Mouse (Mus musculus): ENCODE measurements around the gene Mad1l1. TPM values are rescaled to one million over a fixed set of nuclear protein-coding genes. Genes with fewer than 3 reads are reported as not detected.
A peak's percentile ranks its signal among the peaks of the same experiment; 100 is the strongest.

Gene Mad1l1
- total RNA-seq, 2 experiments from 2014 or later = 4.8 to 22.4 TPM

- ATAC-seq (replicated peaks; ENCODE audit: low FRiP score, poor library complexity, severe bottlenecking) = no peak
These were observed 248.1 kb downstream of the Mad1l1 start for GRCm38 (mm10) chr5:140073148-140073670.

GRCm38 (mm10) chr5:140068506-140068905 lies 252.8 kb downstream of the Mad1l1 start:
- ATAC-seq (replicated peaks; ENCODE audit: low FRiP score, poor library complexity, severe bottlenecking) = no peak

GRCm38 (mm10) chr5:140068051-140068450 lies 253.3 kb downstream of the Mad1l1 start:
- no peak for ATAC-seq (replicated peaks; ENCODE audit: low FRiP score, poor library complexity, severe bottlenecking)

GRCm38 (mm10) chr5:140066769-140067168 lies 254.6 kb downstream of the Mad1l1 start:
- no peak for ATAC-seq (replicated peaks; ENCODE audit: low FRiP score, poor library complexity, severe bottlenecking)

GRCm38 (mm10) chr5:140066281-140066680 lies 255.1 kb downstream of the Mad1l1 start:
- ATAC-seq (replicated peaks; ENCODE audit: low FRiP score, poor library complexity, severe bottlenecking) = no peak

GRCm38 (mm10) chr5:140065281-140065945 lies 255.9 kb downstream of the Mad1l1 start:
- ATAC-seq (replicated peaks; ENCODE audit: low FRiP score, poor library complexity, severe bottlenecking) = no peak

- ATAC-seq (replicated peaks; ENCODE audit: low FRiP score, poor library complexity, severe bottlenecking) = no peak
These were observed 256.8 kb downstream of the Mad1l1 start for GRCm38 (mm10) chr5:140064521-140064920.

- ATAC-seq (replicated peaks; ENCODE audit: low FRiP score, poor library complexity, severe bottlenecking) = no peak
These were observed 258.5 kb downstream of the Mad1l1 start for GRCm38 (mm10) chr5:140062828-140063227.

GRCm38 (mm10) chr5:140062316-140062715 lies 259.0 kb downstream of the Mad1l1 start:
- ATAC-seq (replicated peaks; ENCODE audit: low FRiP score, poor library complexity, severe bottlenecking) = no peak

GRCm38 (mm10) chr5:140061296-140061879 lies 260.0 kb downstream of the Mad1l1 start:
- no peak for ATAC-seq (replicated peaks; ENCODE audit: low FRiP score, poor library complexity, severe bottlenecking)

- no peak for ATAC-seq (replicated peaks; ENCODE audit: low FRiP score, poor library complexity, severe bottlenecking)
These were observed 265.1 kb downstream of the Mad1l1 start for GRCm38 (mm10) chr5:140056291-140056690.

- no peak for ATAC-seq (replicated peaks; ENCODE audit: low FRiP score, poor library complexity, severe bottlenecking)
These were observed 265.9 kb downstream of the Mad1l1 start for GRCm38 (mm10) chr5:140055431-140055830.

- ATAC-seq (replicated peaks; ENCODE audit: low FRiP score, poor library complexity, severe bottlenecking) = no peak
These were observed 267.7 kb downstream of the Mad1l1 start for GRCm38 (mm10) chr5:140053626-140054025.

- ATAC-seq (replicated peaks; ENCODE audit: low FRiP score, poor library complexity, severe bottlenecking) = no peak
These were observed 268.9 kb downstream of the Mad1l1 start for GRCm38 (mm10) chr5:140052405-140052804.

- no peak for ATAC-seq (replicated peaks; ENCODE audit: low FRiP score, poor library complexity, severe bottlenecking)
These were observed 275.9 kb downstream of the Mad1l1 start for GRCm38 (mm10) chr5:140045453-140045852.

GRCm38 (mm10) chr5:140043002-140043401 lies 278.4 kb downstream of the Mad1l1 start:
- no peak for ATAC-seq (replicated peaks; ENCODE audit: low FRiP score, poor library complexity, severe bottlenecking)

- ATAC-seq (replicated peaks; ENCODE audit: low FRiP score, poor library complexity, severe bottlenecking) = peak; percentile 44
These were observed 279.2 kb downstream of the Mad1l1 start for GRCm38 (mm10) chr5:140042002-140042611.

GRCm38 (mm10) chr5:140041055-140041454 lies 280.3 kb downstream of the Mad1l1 start:
- no peak for ATAC-seq (replicated peaks; ENCODE audit: low FRiP score, poor library complexity, severe bottlenecking)

GRCm38 (mm10) chr5:140037587-140038233 lies 283.6 kb downstream of the Mad1l1 start:
- ATAC-seq (replicated peaks; ENCODE audit: low FRiP score, poor library complexity, severe bottlenecking) = no peak

- no peak for ATAC-seq (replicated peaks; ENCODE audit: low FRiP score, poor library complexity, severe bottlenecking)
These were observed 285.7 kb downstream of the Mad1l1 start for GRCm38 (mm10) chr5:140035641-140036040.

GRCm38 (mm10) chr5:140035025-140035330 lies 286.4 kb downstream of the Mad1l1 start:
- peak; percentile 71 for ATAC-seq (replicated peaks; ENCODE audit: low FRiP score, poor library complexity, severe bottlenecking)
